Mouse (Mus musculus) heart, adult 2 months (tissue): ENCODE results near the gene Cd48. TPM values are rescaled to one million over a fixed set of nuclear protein-coding genes. Genes with fewer than 3 reads are reported as not detected.

Experiments used
- DNase-seq, 2 experiments: peaks; one replicate each; pipeline ENCODE4 v3.0.0; 2021
- H3K27ac ChIP-seq: fragments of 200-600 bp; 2 replicates; pipeline ENCODE4 v1.8.1; 2022
- H3K27me3 ChIP-seq: fragments of 200-500 bp; 2 replicates; pipeline ENCODE4 v1.6.1; 2012; ENCODE audit warnings: mild to moderate bottlenecking, low read length, inconsistent platforms, mixed read lengths; ENCODE audit not compliant: control insufficient read depth, insufficient read depth
- H3K36me3 ChIP-seq: fragments of 200-500 bp; 2 replicates; pipeline ENCODE4 v1.6.1; 2012; ENCODE audit warnings: low read length, inconsistent platforms; ENCODE audit not compliant: control insufficient read depth, insufficient read depth
- H3K4me1 ChIP-seq: fragments of 200-500 bp; 2 replicates; pipeline ENCODE4 v1.6.1; 2011; ENCODE audit warnings: low read length; ENCODE audit not compliant: control insufficient read depth, insufficient read depth
- H3K4me3 ChIP-seq: fragments of 200-600 bp; 2 replicates; pipeline ENCODE4 v1.8.1; 2022
- H3K79me2 ChIP-seq: fragments of 200-500 bp; replicated peaks from 2 replicates; pipeline ENCODE4 v1.6.1; 2012; ENCODE audit warnings: mild to moderate bottlenecking, inconsistent platforms, low read length, moderate library complexity, mixed read lengths; ENCODE audit not compliant: control insufficient read depth, insufficient read depth
- H3K9ac ChIP-seq: fragments of 200-500 bp; 2 replicates; pipeline ENCODE4 v1.6.1; 2012; ENCODE audit warnings: low read depth, mild to moderate bottlenecking, control low read depth, inconsistent platforms, low read length, mixed read lengths
- CTCF ChIP-seq: fragments of 200-600 bp; IDR thresholded peaks from 2 replicates; pipeline ENCODE4 v1.8.1; 2022; ENCODE audit warnings: antibody characterized with exemption, mild to moderate bottlenecking, moderate library complexity
- EP300 ChIP-seq: fragments of 200-500 bp; IDR thresholded peaks from 2 replicates; pipeline ENCODE4 v1.6.1; 2011; ENCODE audit warnings: low read depth, low read length, control low read depth; ENCODE audit not compliant: insufficient read depth
- POLR2A ChIP-seq: fragments of 200-500 bp; IDR thresholded peaks from 2 replicates; pipeline ENCODE4 v1.6.1; 2011; ENCODE audit warnings: mild to moderate bottlenecking, low read depth, low read length, control low read depth; ENCODE audit not compliant: insufficient read depth
- WGBS: fragments of 180-500 bp; shearing (Covaris S2); methylation state at CpG from one replicate; pipeline ENCODE4 v1.1.7; 2018; 5-methylcytosine and 5-hydroxymethylcytosine counted together
- intact Hi-C: fragments of 180-260 bp; cut with DNase I; formaldehyde crosslinking; loops from one replicate; pipeline ENCODE4 v1.15.1; 2025
- polyA plus RNA-seq: library from polyadenylated mRNA; depleted of rRNA; stranded (reverse); fragments of >200 nt; gene quantifications from 2 replicates; pipeline ENCODE4 v1.2.3, GENCODE M21; 2012
- total RNA-seq, 2 experiments: library from RNA; stranded (reverse); gene quantifications; 2 replicates each; pipeline ENCODE4 v1.2.3; 2021

Cd48 gene
- total and polyA plus RNA-seq, 3 experiments: 2.3 to 4.5 (median 2.7) TPM

- H3K4me1 ChIP-seq: no peaks in the 10 kb centered on the region
- DNase-seq: no peak
- TF ChIP-seq POLR2A (no peak), EP300 (no peak), CTCF (no peak)
- intact Hi-C loops: no loop called here
- no peak overlapping the region for H3K27ac ChIP-seq
- H3K79me2 ChIP-seq: no peaks in the 10 kb centered on the region
- H3K36me3 ChIP-seq: no peaks in the 10 kb centered on the region
- H3K9ac ChIP-seq: no peak overlapping the region
- no peak overlapping the region for H3K4me3 ChIP-seq
- WGBS: 68% methylated on average over 1 of the region's 1 CpGs
- no peaks in the 10 kb centered on the region for H3K27me3 ChIP-seq
Observed at GRCm38 (mm10) chr1:171674467-171674866, 7.3 kb upstream of the Cd48 start.

- intact Hi-C loops: no loop called here
- no peak for DNase-seq
- TF ChIP-seq CTCF (no peak), EP300 (no peak), POLR2A (no peak)
- 50% methylated on average over 1 of the region's 1 CpGs for WGBS
- Histone ChIP-seq H3K27ac (no peak overlapping the region), H3K9ac (no peak overlapping the region), H3K36me3 (no peaks in the 10 kb centered on the region), H3K4me1 (no peaks in the 10 kb centered on the region; the same call in 1 of the 2 replicates), H3K4me3 (no peak overlapping the region), H3K27me3 (no peaks in the 10 kb centered on the region), H3K79me2 (no peaks in the 10 kb centered on the region)
Observed at GRCm38 (mm10) chr1:171677721-171678120, 4.1 kb upstream of the Cd48 start.

- intact Hi-C loops: no loop called here
- no peaks in the 10 kb centered on the region for H3K79me2 ChIP-seq
- DNase-seq: peak in 1 of 2 experiments; percentile 47
- H3K27ac ChIP-seq: no peak overlapping the region
- no peak overlapping the region for H3K9ac ChIP-seq
- H3K4me3 ChIP-seq: no peak overlapping the region
- no peaks in the 10 kb centered on the region for H3K36me3 ChIP-seq
- H3K4me1 ChIP-seq: no peaks in the 10 kb centered on the region; the same call in 1 of the 2 replicates
- no peaks in the 10 kb centered on the region for H3K27me3 ChIP-seq
- TF ChIP-seq CTCF (no peak), POLR2A (no peak), EP300 (no peak)
- WGBS: 74% methylated on average over 7 of the region's 7 CpGs
Observed at GRCm38 (mm10) chr1:171681009-171681408, 800 bp upstream of the Cd48 start.

GRCm38 (mm10) chr1:171684923-171685322, 3.1 kb downstream of the Cd48 start:
- Histone ChIP-seq H3K27me3 (no peaks in the 10 kb centered on the region), H3K4me1 (no peaks in the 10 kb centered on the region; the same call in 1 of the 2 replicates), H3K4me3 (no peak overlapping the region), H3K79me2 (no peaks in the 10 kb centered on the region), H3K9ac (no peak overlapping the region), H3K36me3 (no peaks in the 10 kb centered on the region), H3K27ac (no peak overlapping the region)
- no peak for DNase-seq
- intact Hi-C loops: no loop called here
- 84% methylated on average over 9 of the region's 9 CpGs for WGBS
- TF ChIP-seq EP300 (no peak), CTCF (no peak), POLR2A (no peak)

GRCm38 (mm10) chr1:171687320-171687719, 5.5 kb downstream of the Cd48 start:
- H3K4me1 ChIP-seq: no peaks in the 10 kb centered on the region
- no peaks in the 10 kb centered on the region for H3K79me2 ChIP-seq
- TF ChIP-seq EP300 (no peak), POLR2A (no peak)
- WGBS: 56% methylated on average over 4 of the region's 4 CpGs
- no peak overlapping the region for H3K4me3 ChIP-seq
- no peak overlapping the region for H3K9ac ChIP-seq
- no peaks in the 10 kb centered on the region for H3K36me3 ChIP-seq
- H3K27ac ChIP-seq: no peak overlapping the region
- no peak for DNase-seq
- intact Hi-C loops: no loop called here
- H3K27me3 ChIP-seq: no peaks in the 10 kb centered on the region

- no peak for TF ChIP-seq CTCF
- TF ChIP-seq POLR2A: no peak
- TF ChIP-seq EP300: no peak
- Histone ChIP-seq H3K9ac (no peak overlapping the region), H3K4me1 (no peaks in the 10 kb centered on the region), H3K27me3 (no peaks in the 10 kb centered on the region), H3K36me3 (no peaks in the 10 kb centered on the region), H3K27ac (no peak overlapping the region), H3K79me2 (no peaks in the 10 kb centered on the region), H3K4me3 (no peak overlapping the region)
- DNase-seq: no peak
- 73% methylated on average over 1 of the region's 1 CpGs for WGBS
- intact Hi-C loops: no loop called here
Observed at GRCm38 (mm10) chr1:171693918-171694317, 12.1 kb downstream of the Cd48 start.
